Mouse (Mus musculus) cortical plate, adult 2 months (tissue): ENCODE measurements around the gene Tyms.
"Not testable (repeated sequence)": the region's sequence is repeated elsewhere in the genome, so short reads cannot be mapped to it uniquely, and the experiment has no call there.

ENCODE experiments used
- CTCF ChIP-seq: fragments of 200-500 bp; IDR thresholded peaks from 2 replicates; pipeline ENCODE4 v1.5.1; 2011; ENCODE audit warnings: mild to moderate bottlenecking, control low read depth, low read length; ENCODE audit not compliant: insufficient read depth; ENCODE audit errors: extremely low read depth
- POLR2A ChIP-seq: fragments of 200-500 bp; IDR thresholded peaks from 2 replicates; pipeline ENCODE4 v1.6.1; 2011; ENCODE audit warnings: mild to moderate bottlenecking, low read length, control low read depth; ENCODE audit not compliant: insufficient read depth; ENCODE audit errors: extremely low read depth

GRCm38 (mm10) chr5:30059607-30060006 lies 13.8 kb downstream of the Tyms start:
- TF ChIP-seq CTCF, POLR2A: not testable (repeated sequence)
